Mouse (Mus musculus): ENCODE results near the gene Olfr837. TPM values are rescaled to one million over a fixed set of nuclear protein-coding genes. Genes with fewer than 3 reads are reported as not detected.
"Not testable (repeated sequence)": the region's sequence is repeated elsewhere in the genome, so short reads cannot be mapped to it uniquely, and the experiment has no call there.

The Olfr837 gene
- polyA plus RNA-seq (2015; fragmentation: Nextera tagmentation; extraction: Ambion mirVana) = not detected in 2 replicates

GRCm38 (mm10) chr9:19136017-19136416, at the start of gene Olfr837:
Gene Olfr837 (plus strand): TSS chr9:19136317.
- 72% methylated on average over 1 of the region's 1 CpGs for WGBS
- ATAC-seq (ENCODE audit: insufficient read depth, low FRiP score) = no peak
- no peak within 1 kb of the TSS for H3K9ac ChIP-seq (ENCODE audit: low read length)
- no peak within 1 kb of the TSS for H3K4me2 ChIP-seq (ENCODE audit: low read depth, low read length)
- H3K27ac ChIP-seq (ENCODE audit: low read length) = no peak within 1 kb of the TSS
- no peaks in the 10 kb centered on the region for H3K4me1 ChIP-seq (ENCODE audit: control insufficient read depth, insufficient read depth, low read length)
- no peaks in the 10 kb centered on the region for H3K9me3 ChIP-seq (replicated peaks; ENCODE audit: control insufficient read depth, low read length)
- no peak within 1 kb of the TSS for H3K4me3 ChIP-seq (replicated peaks; ENCODE audit: low read length)
- H3K36me3 ChIP-seq (ENCODE audit: control insufficient read depth, insufficient read depth, low read length) = no peaks in the 10 kb centered on the region
- H3K27me3 ChIP-seq (ENCODE audit: control insufficient read depth, insufficient read depth, low read length) = no peaks in the 10 kb centered on the region

DNA sequence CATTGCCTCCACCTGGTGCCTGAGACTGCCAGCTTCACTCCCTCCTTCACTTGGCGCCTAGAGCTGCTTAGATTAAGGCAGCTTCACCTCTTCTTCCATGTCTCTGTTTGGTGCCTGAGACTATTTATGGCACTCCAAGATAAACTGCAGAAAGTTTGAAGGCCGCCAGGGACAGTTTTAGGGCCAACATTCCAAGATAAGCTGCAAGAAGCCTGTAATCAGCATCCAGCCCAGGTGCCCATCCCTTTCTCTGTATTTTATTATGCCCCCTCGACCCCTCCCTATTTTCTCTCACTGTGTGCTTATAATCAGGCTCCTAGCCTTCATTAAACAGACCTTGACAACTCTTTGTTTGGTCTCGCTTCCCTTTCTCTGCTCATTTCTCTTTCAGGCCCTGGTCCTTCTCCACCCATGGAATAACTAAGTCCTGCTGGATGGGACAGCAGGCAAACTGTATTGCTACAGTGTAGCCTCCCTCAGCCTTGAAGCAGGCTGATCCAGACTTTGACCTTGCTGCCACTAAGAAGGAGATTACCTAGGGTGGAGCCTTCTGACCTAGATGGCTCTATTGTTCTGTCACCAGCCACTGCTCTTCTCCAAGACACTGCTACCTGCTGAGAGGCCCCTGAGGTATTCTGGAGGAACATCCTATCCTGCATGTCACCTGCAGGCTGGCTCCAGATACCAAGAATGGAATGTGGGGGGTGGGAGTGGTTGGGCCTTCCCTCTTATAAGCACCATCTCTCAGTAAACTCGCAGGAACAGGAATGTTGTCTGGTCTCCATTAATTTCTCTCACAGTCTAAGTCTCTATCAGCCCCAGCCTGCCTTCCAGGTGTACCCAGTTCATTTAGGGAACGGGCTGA, 43.0 kb upstream of the Olfr837 start:
- not testable (repeated sequence) for H3K9ac ChIP-seq (ENCODE audit: low read length); H3K9me3 ChIP-seq (replicated peaks; ENCODE audit: control insufficient read depth, low read length); H3K4me3 ChIP-seq (replicated peaks; ENCODE audit: low read length); H3K27ac ChIP-seq (ENCODE audit: low read length); H3K4me2 ChIP-seq (ENCODE audit: low read depth, low read length); H3K36me3 ChIP-seq (ENCODE audit: control insufficient read depth, insufficient read depth, low read length); H3K27me3 ChIP-seq (ENCODE audit: control insufficient read depth, insufficient read depth, low read length); H3K4me1 ChIP-seq (ENCODE audit: control insufficient read depth, insufficient read depth, low read length); ATAC-seq (ENCODE audit: insufficient read depth, low FRiP score)
- 52% methylated on average over 6 of the region's 6 CpGs for WGBS

- no peak overlapping the region for H3K27ac ChIP-seq (ENCODE audit: low read length)
- no peak overlapping the region for H3K9ac ChIP-seq (ENCODE audit: low read length)
- H3K27me3 ChIP-seq (ENCODE audit: control insufficient read depth, insufficient read depth, low read length) = no peaks in the 10 kb centered on the region
- no peaks in the 10 kb centered on the region for H3K36me3 ChIP-seq (ENCODE audit: control insufficient read depth, insufficient read depth, low read length)
- H3K4me3 ChIP-seq (replicated peaks; ENCODE audit: low read length) = no peak overlapping the region
- ATAC-seq (ENCODE audit: insufficient read depth, low FRiP score) = no peak
- no peaks in the 10 kb centered on the region; the same call in 1 of the 2 replicates for H3K9me3 ChIP-seq (replicated peaks; ENCODE audit: control insufficient read depth, low read length)
- H3K4me2 ChIP-seq (ENCODE audit: low read depth, low read length) = no peak overlapping the region
- no peaks in the 10 kb centered on the region for H3K4me1 ChIP-seq (ENCODE audit: control insufficient read depth, insufficient read depth, low read length)
- 88% methylated on average over 4 of the region's 4 CpGs for WGBS
These were observed 38.8 kb upstream of the Olfr837 start for GRCm38 (mm10) chr9:19097286-19097685.

DNA sequence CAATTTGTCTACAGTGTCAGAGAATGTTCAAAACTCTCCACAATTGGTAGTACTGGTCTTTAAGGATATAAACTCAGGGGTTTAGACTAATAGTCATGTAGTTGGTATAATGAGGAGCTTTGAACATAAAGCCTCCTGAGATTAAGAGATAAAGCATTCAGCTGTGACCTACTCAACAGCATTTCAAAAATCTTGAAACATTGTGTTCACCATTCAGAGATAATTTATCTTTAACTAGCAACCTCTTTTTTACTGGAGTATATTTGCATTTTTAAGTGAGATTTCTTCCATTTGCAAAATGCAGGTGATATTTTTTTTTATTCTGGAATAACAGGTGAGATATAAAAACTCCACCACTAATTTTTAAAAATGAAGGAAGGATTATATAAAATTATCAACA, 16.0 kb upstream of the Olfr837 start, which contains the start of gene Olfr836:
TSS of gene Olfr836 (plus strand) at position 301 of the 400 bp plus-strand sequence.
- no peaks in the 10 kb centered on the region for H3K4me1 ChIP-seq (ENCODE audit: control insufficient read depth, insufficient read depth, low read length)
- H3K9ac ChIP-seq (ENCODE audit: low read length) = no peak within 1 kb of the TSS
- no peaks in the 10 kb centered on the region for H3K9me3 ChIP-seq (replicated peaks; ENCODE audit: control insufficient read depth, low read length)
- no peak within 1 kb of the TSS for H3K4me3 ChIP-seq (replicated peaks; ENCODE audit: low read length)
- no peak within 1 kb of the TSS for H3K4me2 ChIP-seq (ENCODE audit: low read depth, low read length)
- no peaks in the 10 kb centered on the region for H3K36me3 ChIP-seq (ENCODE audit: control insufficient read depth, insufficient read depth, low read length)
- H3K27me3 ChIP-seq (ENCODE audit: control insufficient read depth, insufficient read depth, low read length) = no peaks in the 10 kb centered on the region
- no peak for ATAC-seq (ENCODE audit: insufficient read depth, low FRiP score)
- H3K27ac ChIP-seq (ENCODE audit: low read length) = no peak within 1 kb of the TSS

DNA sequence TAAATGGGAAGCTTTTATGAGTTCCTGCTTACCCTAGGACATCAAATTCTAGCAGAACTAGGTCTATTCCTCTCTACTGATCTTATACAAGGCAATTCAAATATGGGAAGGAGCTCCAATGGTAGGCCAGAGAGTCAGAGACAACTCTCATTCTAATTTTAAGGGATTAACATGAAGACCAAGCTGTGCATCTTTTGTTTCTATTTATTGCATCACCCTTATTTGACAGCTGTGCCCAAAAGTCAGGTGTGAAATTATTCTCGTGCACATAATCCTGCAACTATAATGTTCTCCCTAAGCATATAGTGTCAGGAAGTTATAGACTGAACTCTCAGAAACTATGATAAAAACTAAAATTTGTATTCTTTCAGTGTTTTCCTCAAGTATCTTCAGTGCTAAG, 41.1 kb downstream of the Olfr837 start, which contains the start of gene Olfr839-ps1:
TSS of gene Olfr839-ps1 (minus strand) at position 101 of the 400 bp plus-strand sequence.
- no peak for ATAC-seq (ENCODE audit: insufficient read depth, low FRiP score)
- WGBS = 75% methylated on average over 1 of the region's 1 CpGs
- H3K4me1 ChIP-seq (ENCODE audit: control insufficient read depth, insufficient read depth, low read length) = no peaks in the 10 kb centered on the region
- no peak within 1 kb of the TSS for H3K4me2 ChIP-seq (ENCODE audit: low read depth, low read length)
- H3K9ac ChIP-seq (ENCODE audit: low read length) = no peak within 1 kb of the TSS
- no peaks in the 10 kb centered on the region for H3K36me3 ChIP-seq (ENCODE audit: control insufficient read depth, insufficient read depth, low read length)
- H3K27ac ChIP-seq (ENCODE audit: low read length) = no peak within 1 kb of the TSS
- no peaks in the 10 kb centered on the region for H3K9me3 ChIP-seq (replicated peaks; ENCODE audit: control insufficient read depth, low read length)
- no peaks in the 10 kb centered on the region for H3K27me3 ChIP-seq (ENCODE audit: control insufficient read depth, insufficient read depth, low read length)
- no peak within 1 kb of the TSS for H3K4me3 ChIP-seq (replicated peaks; ENCODE audit: low read length)

Other genes with a start within 250 kb of the Olfr837 start
- not detected in 2 replicates for gene Olfr832, start 199.2 kb upstream of the Olfr837 start, polyA plus RNA-seq (2015; fragmentation: Nextera tagmentation; extraction: Ambion mirVana)
- gene Olfr834, start 148.3 kb upstream of the Olfr837 start, polyA plus RNA-seq (2015; fragmentation: Nextera tagmentation; extraction: Ambion mirVana) = not detected in 2 replicates
- not detected in 2 replicates for gene Olfr835, start 103.6 kb upstream of the Olfr837 start, polyA plus RNA-seq (2015; fragmentation: Nextera tagmentation; extraction: Ambion mirVana)
- gene Olfr836, start 15.9 kb upstream of the Olfr837 start, polyA plus RNA-seq (2015; fragmentation: Nextera tagmentation; extraction: Ambion mirVana) = not detected in 2 replicates
- gene Olfr839-ps1, start 41.0 kb downstream of the Olfr837 start, polyA plus RNA-seq (2015; fragmentation: Nextera tagmentation; extraction: Ambion mirVana) = not detected in 2 replicates
- gene Olfr843, start 115.7 kb downstream of the Olfr837 start, polyA plus RNA-seq (2015; fragmentation: Nextera tagmentation; extraction: Ambion mirVana) = not detected in 2 replicates
- not detected in 2 replicates for gene Olfr844, start 180.0 kb downstream of the Olfr837 start, polyA plus RNA-seq (2015; fragmentation: Nextera tagmentation; extraction: Ambion mirVana)
- not detected in 2 replicates for gene Olfr845, start 200.1 kb downstream of the Olfr837 start, polyA plus RNA-seq (2015; fragmentation: Nextera tagmentation; extraction: Ambion mirVana)
- gene Olfr846, start 227.7 kb downstream of the Olfr837 start, polyA plus RNA-seq (2015; fragmentation: Nextera tagmentation; extraction: Ambion mirVana) = not detected in 2 replicates
- not detected in 2 replicates for gene Olfr847, start 242.4 kb downstream of the Olfr837 start, polyA plus RNA-seq (2015; fragmentation: Nextera tagmentation; extraction: Ambion mirVana)